Mouse (Mus musculus): ENCODE data around the gene Gm10974. TPM values are rescaled to one million over a fixed set of nuclear protein-coding genes. Genes with fewer than 3 reads are reported as not detected.

Gm10974 gene
- polyA plus RNA-seq, 1 experiment: not detected

DNA sequence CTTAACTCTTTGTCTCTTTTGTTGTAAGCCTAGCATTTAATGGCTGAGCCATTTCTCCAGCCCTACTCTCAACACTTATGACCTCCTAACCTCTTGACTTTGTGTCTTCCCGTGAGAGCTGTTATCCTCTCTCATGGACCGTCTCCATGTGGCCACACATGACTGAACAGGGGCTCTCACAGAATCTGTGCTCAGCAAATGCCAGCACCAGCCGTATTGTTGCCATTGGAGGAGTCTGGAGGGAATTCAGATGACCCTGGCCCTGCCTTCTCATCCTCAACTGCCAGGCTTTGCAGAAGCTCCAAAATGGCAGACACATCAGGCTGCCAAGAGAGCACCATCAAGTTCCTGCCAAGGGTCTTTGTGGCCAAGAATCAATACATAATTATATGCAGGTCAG is 31.6 kb downstream of the Gm10974 start:
- Histone ChIP-seq H3K4me3 (ENCODE audit: insufficient read depth, low read length) (no peak overlapping the region), H3K4me1 (ENCODE audit: control insufficient read depth, insufficient read depth, low read length) (no peaks in the 10 kb centered on the region; the same call in 1 of the 2 replicates), H3K27ac (ENCODE audit: insufficient read depth, low read length) (no peak overlapping the region)
- TF ChIP-seq POLR2A (IDR thresholded peaks at IDR 0.05; ENCODE audit: low read depth, low read length) (no peak), CTCF (IDR thresholded peaks at IDR 0.05; ENCODE audit: borderline replicate concordance, insufficient read depth, low read length) (no peak)

- no peak overlapping the region for H3K27ac ChIP-seq (ENCODE audit: insufficient read depth, low read length)
- no peaks in the 10 kb centered on the region; the same call in 1 of the 2 replicates for H3K4me1 ChIP-seq (ENCODE audit: control insufficient read depth, insufficient read depth, low read length)
- TF ChIP-seq CTCF (IDR thresholded peaks at IDR 0.05; ENCODE audit: borderline replicate concordance, insufficient read depth, low read length) (no peak), POLR2A (IDR thresholded peaks at IDR 0.05; ENCODE audit: low read depth, low read length) (no peak)
- no peak overlapping the region for H3K4me3 ChIP-seq (ENCODE audit: insufficient read depth, low read length)
These were observed 35.9 kb downstream of the Gm10974 start for GRCm38 (mm10) chr7:66401605-66402004.

DNA sequence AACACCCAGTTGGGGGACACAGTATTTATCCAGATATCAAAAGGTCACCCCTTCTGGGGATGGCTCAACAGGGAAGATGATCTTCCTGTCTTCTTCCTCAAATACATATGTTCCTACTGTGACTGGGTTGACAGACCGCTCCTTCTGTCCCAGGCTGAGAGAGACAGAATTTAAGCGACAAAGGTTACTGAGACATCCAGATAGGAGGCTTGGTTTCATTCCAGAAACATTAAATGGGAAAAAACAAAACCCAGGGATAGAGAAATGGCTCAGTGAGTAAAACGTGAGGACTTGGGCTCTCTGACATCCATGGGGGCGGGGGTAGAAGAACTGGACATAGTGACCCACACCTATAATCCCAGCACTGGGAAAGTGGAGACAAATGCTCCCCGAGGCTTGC is 37.2 kb downstream of the Gm10974 start:
- no peak overlapping the region for H3K27ac ChIP-seq (ENCODE audit: insufficient read depth, low read length)
- H3K4me3 ChIP-seq (ENCODE audit: insufficient read depth, low read length): no peak overlapping the region
- H3K4me1 ChIP-seq (ENCODE audit: control insufficient read depth, insufficient read depth, low read length): no peaks in the 10 kb centered on the region; the same call in 1 of the 2 replicates
- TF ChIP-seq POLR2A (IDR thresholded peaks at IDR 0.05; ENCODE audit: low read depth, low read length) (no peak), CTCF (IDR thresholded peaks at IDR 0.05; ENCODE audit: borderline replicate concordance, insufficient read depth, low read length) (no peak)

DNA sequence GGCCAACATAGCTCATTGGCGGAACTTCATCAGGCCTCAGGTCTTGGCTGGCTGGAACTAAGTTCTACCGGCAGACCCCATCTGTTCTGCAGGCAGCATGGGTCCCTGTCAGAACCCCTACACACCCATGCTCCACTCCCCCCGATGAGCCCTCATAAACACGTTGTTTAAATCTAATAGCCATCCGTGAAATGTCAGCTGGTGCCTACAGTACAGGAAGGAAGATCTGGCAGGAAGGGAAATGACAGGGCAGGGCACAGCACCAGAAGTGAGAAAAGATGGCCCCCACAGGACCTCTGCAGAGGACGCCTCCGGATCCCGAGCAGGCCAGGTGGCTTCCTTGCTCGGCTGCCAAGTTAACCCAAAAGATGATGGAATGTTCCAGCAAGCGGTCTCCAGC is 38.4 kb downstream of the Gm10974 start:
- Histone ChIP-seq H3K27ac (ENCODE audit: insufficient read depth, low read length) (no peak overlapping the region), H3K4me3 (ENCODE audit: insufficient read depth, low read length) (no peak overlapping the region), H3K4me1 (ENCODE audit: control insufficient read depth, insufficient read depth, low read length) (no peaks in the 10 kb centered on the region; the same call in 1 of the 2 replicates)
- TF ChIP-seq POLR2A (IDR thresholded peaks at IDR 0.05; ENCODE audit: low read depth, low read length): no peak
- no peak for TF ChIP-seq CTCF (IDR thresholded peaks at IDR 0.05; ENCODE audit: borderline replicate concordance, insufficient read depth, low read length)

DNA sequence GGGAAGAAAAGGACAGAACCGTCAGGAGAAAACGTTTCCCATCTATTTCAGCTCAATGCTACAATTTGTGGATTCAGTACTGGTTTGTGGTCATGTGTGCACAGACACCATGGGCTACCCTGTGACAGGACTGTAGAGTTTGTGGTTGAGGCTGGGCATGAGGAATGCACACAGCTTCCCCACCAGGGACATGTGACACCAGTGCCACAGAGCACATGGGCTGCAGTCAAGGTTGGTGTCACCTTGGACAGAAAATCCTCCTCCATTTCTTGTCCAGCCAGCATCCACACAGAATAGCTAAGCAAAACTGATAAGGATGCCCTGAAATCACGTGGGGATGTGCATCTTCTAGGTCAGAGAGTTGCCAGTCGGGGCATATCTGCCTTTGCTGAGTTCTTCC is 39.1 kb downstream of the Gm10974 start:
- no peak overlapping the region for H3K27ac ChIP-seq (ENCODE audit: insufficient read depth, low read length)
- H3K4me3 ChIP-seq (ENCODE audit: insufficient read depth, low read length): no peak overlapping the region
- no peaks in the 10 kb centered on the region; the same call in 1 of the 2 replicates for H3K4me1 ChIP-seq (ENCODE audit: control insufficient read depth, insufficient read depth, low read length)
- TF ChIP-seq POLR2A (IDR thresholded peaks at IDR 0.05; ENCODE audit: low read depth, low read length): no peak
- TF ChIP-seq CTCF (IDR thresholded peaks at IDR 0.05; ENCODE audit: borderline replicate concordance, insufficient read depth, low read length): no peak

DNA sequence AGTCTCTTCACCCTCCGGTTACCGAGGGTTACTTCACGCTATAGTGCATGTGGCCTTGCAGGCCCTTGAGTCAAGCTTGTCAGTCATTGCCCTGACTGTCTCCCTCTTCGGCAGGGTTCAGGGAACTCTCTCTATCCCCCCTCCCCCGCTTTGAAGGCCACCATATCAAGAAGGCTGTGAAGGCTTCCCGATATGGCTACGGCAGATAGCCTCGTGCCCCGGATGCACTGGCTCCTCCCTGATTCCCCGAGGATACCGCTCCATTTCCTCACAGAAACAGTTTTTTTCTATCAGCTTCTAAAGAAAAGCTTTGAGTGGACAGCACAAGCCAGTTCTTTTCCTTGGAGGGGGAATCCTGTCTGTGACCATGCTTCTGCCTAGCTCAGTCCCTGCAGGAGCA is 39.8 kb downstream of the Gm10974 start:
- H3K27ac ChIP-seq (ENCODE audit: insufficient read depth, low read length): no peak overlapping the region
- no peaks in the 10 kb centered on the region; the same call in 1 of the 2 replicates for H3K4me1 ChIP-seq (ENCODE audit: control insufficient read depth, insufficient read depth, low read length)
- H3K4me3 ChIP-seq (ENCODE audit: insufficient read depth, low read length): no peak overlapping the region
- no peak for TF ChIP-seq POLR2A (IDR thresholded peaks at IDR 0.05; ENCODE audit: low read depth, low read length)
- TF ChIP-seq CTCF (IDR thresholded peaks at IDR 0.05; ENCODE audit: borderline replicate concordance, insufficient read depth, low read length): no peak

DNA sequence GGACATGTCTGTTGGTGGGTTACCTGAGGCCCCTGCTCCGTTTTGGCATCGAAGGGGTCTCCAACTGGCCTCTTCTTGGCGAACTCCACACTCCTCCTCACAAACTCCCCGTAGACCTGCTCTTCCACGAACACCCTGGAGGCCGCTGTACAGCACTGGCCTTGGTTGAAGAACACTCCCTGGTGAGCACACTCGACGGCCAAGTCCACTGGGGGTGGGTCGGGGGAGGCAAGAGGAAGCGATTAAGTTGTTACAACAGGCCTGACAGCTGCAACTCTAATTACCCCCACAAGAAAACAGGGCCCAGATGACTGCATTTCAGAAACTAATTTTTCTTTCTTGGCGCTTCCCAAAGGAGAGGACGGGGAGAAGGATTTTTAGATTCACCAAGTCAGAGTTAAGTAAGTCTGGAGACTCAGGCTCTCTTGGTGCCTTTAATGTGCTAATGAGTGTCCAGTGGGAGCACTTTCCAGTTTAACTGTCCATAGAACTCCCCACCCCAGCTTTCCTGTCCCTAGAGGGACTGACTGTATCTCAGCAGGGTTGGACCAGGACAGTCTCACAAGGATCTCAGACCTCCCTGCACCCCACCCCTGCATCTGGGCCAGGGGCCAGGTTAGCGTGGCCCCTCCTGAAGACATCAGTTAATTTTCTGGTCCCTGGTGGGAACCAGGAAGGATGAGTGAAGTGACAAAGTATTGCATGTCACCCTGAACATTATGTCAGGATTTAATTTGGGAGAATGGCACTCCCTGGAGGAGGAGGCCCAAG is 40.4 kb downstream of the Gm10974 start:
- Histone ChIP-seq H3K4me3 (ENCODE audit: insufficient read depth, low read length) (no peak overlapping the region), H3K27ac (ENCODE audit: insufficient read depth, low read length) (no peak overlapping the region), H3K4me1 (ENCODE audit: control insufficient read depth, insufficient read depth, low read length) (no peaks in the 10 kb centered on the region; the same call in 1 of the 2 replicates)
- no peak for TF ChIP-seq POLR2A (IDR thresholded peaks at IDR 0.05; ENCODE audit: low read depth, low read length)
- no peak for TF ChIP-seq CTCF (IDR thresholded peaks at IDR 0.05; ENCODE audit: borderline replicate concordance, insufficient read depth, low read length)

DNA sequence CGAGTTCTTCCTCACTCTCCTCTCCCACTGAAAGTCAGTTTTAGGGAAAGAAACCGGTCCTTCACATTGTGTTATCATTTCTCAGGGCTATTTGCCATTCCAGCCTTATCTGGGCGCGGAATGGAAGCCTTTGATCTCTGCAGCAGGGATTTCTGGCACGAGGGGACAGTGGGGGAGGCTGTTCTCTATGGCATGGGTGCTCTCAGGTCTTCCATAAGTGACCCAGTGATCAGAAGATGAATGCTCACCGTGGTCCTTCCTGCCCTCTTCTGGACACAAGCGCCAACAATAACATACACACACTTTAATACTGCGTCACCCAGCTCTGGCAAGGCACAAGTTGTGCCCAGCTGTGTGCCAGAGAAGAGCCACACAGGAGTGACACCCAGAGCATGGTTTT is 41.3 kb downstream of the Gm10974 start:
- H3K4me3 ChIP-seq (ENCODE audit: insufficient read depth, low read length): no peak overlapping the region
- no peaks in the 10 kb centered on the region for H3K4me1 ChIP-seq (ENCODE audit: control insufficient read depth, insufficient read depth, low read length)
- no peak for TF ChIP-seq POLR2A (IDR thresholded peaks at IDR 0.05; ENCODE audit: low read depth, low read length)
- TF ChIP-seq CTCF (IDR thresholded peaks at IDR 0.05; ENCODE audit: borderline replicate concordance, insufficient read depth, low read length): no peak
- H3K27ac ChIP-seq (ENCODE audit: insufficient read depth, low read length): no peak overlapping the region

GRCm38 (mm10) chr7:66409433-66409832 is 43.7 kb downstream of the Gm10974 start:
- Histone ChIP-seq H3K4me3 (ENCODE audit: insufficient read depth, low read length) (no peak overlapping the region), H3K27ac (ENCODE audit: insufficient read depth, low read length) (no peak overlapping the region), H3K4me1 (ENCODE audit: control insufficient read depth, insufficient read depth, low read length) (no peaks in the 10 kb centered on the region)
- no peak for TF ChIP-seq POLR2A (IDR thresholded peaks at IDR 0.05; ENCODE audit: low read depth, low read length)
- peak; percentile 71 for TF ChIP-seq CTCF (IDR thresholded peaks at IDR 0.05; ENCODE audit: borderline replicate concordance, insufficient read depth, low read length)

DNA sequence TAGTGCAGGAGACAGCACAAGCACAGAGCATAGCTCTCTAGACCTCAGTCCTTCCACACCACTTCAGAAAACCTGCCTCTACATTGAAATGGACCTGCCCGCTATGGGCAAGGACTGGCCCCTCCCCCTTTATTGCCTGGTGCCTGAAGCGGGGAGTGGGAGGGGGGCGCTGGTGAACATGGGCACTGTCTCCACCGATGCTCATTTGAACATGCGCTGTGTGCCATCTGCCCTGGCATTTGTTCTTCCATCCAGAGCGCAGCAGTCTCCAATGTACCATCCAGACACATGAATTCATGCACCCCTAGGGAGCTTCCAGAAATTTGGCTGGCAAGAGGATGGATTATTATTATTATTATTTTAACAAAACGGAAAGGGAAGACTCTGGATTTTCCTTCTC is 47.4 kb downstream of the Gm10974 start:
- Histone ChIP-seq H3K4me1 (ENCODE audit: control insufficient read depth, insufficient read depth, low read length) (no peaks in the 10 kb centered on the region), H3K27ac (ENCODE audit: insufficient read depth, low read length) (no peak overlapping the region), H3K4me3 (ENCODE audit: insufficient read depth, low read length) (no peak overlapping the region)
- TF ChIP-seq POLR2A (IDR thresholded peaks at IDR 0.05; ENCODE audit: low read depth, low read length) (no peak), CTCF (IDR thresholded peaks at IDR 0.05; ENCODE audit: borderline replicate concordance, insufficient read depth, low read length) (no peak)
